Mouse (Mus musculus): ENCODE data around the gene Zfp456. TPM values are rescaled to one million over a fixed set of nuclear protein-coding genes. Genes with fewer than 3 reads are reported as not detected.
"Not testable (repeated sequence)": the region's sequence is repeated elsewhere in the genome, so short reads cannot be mapped to it uniquely, and the experiment has no call there.

The Zfp456 gene
- total RNA-seq (2021), result 1 to 10 TPM; 1.8 to 2.5 TPM
- long read RNA-seq, experiment 1, partial matches to known transcripts, result 0 of 1 reads
- long read RNA-seq, experiment 1, other reads (novel, unspliced or antisense), result 1 of 1 reads
- long read RNA-seq, experiment 2, result 0 reads

DNA sequence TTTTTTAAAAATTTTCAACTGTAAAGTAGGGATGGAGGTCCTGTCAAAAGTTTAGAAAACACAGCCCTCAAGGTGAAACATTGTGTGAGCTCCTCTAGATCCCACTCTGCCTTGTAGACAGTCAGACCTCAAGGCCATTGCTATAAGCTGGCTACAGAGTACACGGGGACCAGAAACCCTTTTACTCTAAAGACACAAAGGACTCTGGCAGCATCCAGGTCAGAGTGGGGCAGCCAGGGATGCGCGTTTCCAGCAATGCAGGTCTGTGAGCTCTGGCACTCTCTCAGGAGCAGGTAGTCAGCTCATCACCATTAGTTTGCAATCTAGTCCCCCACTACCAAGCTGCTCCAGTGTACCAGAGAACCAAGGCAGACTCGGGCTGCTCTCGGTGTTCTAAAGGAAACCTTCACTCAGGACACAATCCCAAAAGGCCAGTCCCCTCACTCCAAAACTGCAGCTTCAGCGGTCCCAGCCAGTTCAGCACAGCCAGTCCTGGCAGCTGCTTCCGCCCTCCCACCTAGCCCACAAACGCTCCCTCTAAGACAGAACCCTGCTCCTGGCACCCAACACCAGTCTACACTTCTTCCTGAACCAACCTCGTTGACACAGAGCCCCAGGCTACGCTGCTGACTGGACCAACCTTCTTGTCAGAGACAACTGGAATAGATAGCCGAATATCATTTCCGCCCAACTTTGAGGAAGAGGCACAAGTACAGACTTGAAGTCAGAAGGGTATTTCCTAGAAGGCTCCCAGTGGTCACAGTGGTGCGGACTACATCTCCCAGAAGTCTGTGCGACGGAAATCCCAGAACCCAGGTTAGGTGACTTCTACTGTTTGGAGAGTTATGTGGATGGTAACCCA lies at the start of gene Zfp456, which contains the start of gene Gm28041:
Zfp456 (minus strand) TSS at position 761 of the 862 bp plus-strand sequence.
Gm28041 (minus strand) TSS at position 684 of the 862 bp plus-strand sequence.
- DNase-seq (ENCODE audit: low spot score in 2 of 2), result peak in 1 of 2 experiments; percentile 22

DNA sequence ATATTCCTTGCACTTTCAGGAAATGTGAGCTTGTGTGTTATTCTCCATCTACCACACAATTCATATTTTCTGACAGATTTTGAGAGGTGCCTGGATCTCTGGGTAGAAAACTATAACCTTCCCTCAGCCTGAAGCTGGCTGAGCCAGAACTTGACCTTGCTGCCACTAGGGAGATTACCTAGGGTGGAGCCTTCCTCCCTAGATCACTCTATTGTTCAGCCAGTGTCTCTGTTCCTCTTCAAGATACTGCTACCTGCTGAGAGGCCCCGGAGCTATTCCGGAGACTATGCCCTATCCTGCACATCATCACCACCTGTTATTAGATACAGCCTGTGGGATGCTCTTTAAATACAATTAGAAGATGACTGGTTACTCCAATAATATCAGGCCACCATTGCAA lies 46.9 kb upstream of the Zfp456 start:
- not testable (repeated sequence) for DNase-seq (ENCODE audit: low spot score in 2 of 2)

DNA sequence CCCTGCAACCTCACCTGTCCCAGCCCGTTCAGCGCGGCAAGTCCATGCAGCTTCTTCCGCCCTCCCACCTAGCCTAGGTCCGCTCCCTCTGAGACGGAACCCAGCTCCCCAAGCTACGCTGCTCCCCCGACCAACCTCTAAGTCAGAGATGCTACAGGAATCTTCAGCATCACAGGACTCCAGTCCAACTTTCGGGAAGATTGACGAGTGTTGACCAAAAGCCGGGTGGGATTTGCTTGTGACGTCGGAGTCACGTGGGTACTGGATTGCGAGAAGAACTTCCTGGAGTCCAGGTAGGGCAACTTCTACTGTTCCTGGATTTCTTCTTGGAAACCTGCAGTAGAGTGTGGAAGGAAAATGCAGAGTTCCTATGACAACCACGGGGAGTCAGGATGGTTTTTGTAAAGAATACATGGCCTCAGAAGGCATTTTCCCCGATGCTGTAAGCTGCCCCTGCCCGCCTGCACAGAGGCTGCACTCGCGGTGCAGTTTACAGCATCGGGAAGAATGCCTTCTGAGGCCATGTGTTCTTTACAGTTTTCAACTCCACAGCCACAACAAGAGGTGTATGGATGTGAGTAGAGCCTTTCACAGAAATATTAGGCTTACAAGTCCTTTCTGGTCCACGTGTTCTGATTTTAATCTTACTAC lies 45.7 kb upstream of the Zfp456 start, which contains the start of gene Zfp459:
Zfp459 (minus strand) TSS at position 212 of the 651 bp plus-strand sequence.
- no peak for DNase-seq (ENCODE audit: low spot score in 2 of 2)

DNA sequence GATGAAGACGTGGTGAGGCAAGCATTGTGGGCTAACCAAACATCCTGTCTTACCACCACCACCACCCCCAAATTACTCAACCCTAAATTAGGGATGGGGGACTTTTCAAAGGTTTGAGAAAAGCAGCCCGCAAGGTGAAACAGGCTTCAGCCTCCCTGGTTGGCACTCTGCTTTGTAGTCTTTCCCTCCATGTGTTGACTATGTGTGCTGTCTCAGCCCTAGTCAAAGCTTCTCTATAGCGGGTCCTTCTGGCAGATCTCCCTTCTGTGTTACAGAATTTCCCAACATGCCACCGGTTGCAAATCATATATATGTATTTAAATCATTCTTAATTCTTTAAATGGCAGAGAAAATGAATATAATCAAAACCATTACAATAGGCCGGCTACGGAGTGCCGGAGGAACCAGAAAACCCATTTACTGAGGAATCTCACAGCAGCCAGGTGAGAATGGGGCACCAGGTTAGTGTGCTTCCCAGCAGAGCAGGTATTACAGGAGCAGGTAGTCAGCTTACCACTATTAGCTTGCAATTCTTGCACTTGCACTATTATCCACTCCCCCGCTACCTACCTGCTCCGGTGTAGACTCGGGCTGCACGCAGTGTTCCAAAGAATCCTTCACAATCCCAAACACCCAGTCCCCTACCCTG lies 45.1 kb upstream of the Zfp456 start:
- no peak for DNase-seq (ENCODE audit: low spot score in 2 of 2)

DNA sequence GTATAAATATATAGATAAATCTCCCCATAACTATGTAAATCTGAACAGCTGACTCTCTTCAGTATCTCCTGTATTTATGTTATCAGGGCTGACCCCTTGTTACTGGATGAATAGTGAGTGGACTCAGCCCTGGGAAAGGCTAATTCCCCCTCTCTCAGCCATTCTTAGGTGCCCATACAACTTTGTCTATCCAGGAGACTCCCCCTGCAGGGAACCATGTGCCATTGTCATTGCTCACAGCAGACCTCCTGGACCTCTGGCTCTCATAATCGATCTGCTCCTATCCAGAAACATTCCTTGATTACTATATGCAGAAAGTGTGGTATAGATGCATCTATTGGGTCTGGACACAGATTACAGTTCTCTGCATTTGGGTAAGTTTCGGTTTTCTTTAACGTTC lies 41.2 kb upstream of the Zfp456 start:
- DNase-seq (ENCODE audit: low spot score in 2 of 2), result no peak

DNA sequence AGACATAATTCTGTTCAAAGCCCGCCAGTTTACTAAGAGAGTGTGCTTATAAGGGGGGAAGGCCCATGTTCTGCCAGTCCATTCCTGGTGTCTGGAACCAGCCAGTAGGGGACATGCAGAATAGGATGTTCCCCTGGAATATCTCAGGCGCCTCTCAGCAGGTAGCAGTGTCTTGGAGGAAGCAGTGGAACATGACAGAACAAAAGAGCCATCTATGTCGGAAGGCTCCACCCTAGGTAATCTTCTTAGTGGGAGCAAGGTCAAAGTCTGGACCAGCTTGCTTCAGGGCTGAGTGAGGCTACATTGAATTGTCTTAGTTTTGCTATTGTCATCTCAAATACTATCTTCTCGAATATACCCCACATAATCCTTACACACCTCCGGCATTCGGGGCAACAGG lies 40.1 kb upstream of the Zfp456 start:
- DNase-seq (ENCODE audit: low spot score in 2 of 2), result no peak

DNA sequence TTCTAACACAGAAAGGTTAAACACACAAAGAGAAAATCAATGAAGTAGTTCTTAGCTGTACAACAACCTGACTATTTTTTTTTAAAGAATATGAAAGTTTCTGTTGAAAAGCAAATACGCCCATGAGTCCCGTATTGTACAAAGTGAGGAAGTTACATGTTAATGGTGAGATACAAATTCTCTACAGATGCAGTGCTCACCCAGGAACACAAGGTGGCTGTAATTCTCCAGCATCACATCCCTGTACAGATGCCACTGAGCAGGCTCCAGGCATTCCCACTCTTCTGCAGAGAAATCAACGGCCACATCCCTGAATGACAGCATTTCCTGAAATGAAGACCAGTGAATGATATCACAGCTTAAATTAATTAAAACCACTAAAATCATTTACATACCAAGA lies 38.0 kb upstream of the Zfp456 start:
- DNase-seq (ENCODE audit: low spot score in 2 of 2), result not testable (repeated sequence)

DNA sequence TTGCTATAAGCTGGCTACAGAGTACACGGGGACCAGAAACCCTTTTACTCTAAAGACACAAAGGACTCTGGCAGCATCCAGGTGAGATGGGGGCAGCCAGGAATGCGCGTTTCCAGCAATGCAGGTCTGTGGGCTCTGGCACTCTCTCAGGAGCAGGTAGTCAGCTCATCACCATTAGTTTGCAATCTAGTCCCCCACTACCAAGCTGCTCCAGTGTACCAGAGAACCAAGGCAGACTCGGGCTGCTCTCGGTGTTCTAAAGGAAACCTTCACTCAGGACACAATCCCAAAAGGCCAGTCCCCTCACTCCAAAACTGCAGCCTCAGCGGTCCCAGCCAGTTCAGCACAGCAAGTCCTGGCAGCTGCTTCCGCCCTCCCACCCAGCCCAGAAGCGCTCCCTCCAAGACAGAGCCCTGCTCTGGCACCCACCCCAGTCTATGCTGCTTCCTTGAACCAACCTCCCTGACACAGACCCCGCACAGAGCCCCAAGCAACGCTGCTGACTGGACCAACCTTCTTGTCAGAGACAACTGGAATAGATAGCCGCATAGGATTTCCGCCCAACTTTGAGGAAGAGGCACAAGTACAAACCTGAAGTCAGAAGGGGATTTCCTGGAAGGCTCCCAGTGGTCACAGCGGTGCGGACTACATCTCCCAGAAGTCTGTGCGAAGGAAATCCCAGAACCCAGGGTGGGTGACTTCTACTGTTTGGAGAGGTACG lies 23.7 kb upstream of the Zfp456 start, which contains the start of gene Zfp429:
Zfp429 (minus strand) TSS at position 637 of the 721 bp plus-strand sequence.
- peak in 1 of 2 experiments; percentile 41 for DNase-seq (ENCODE audit: low spot score in 2 of 2)

DNA sequence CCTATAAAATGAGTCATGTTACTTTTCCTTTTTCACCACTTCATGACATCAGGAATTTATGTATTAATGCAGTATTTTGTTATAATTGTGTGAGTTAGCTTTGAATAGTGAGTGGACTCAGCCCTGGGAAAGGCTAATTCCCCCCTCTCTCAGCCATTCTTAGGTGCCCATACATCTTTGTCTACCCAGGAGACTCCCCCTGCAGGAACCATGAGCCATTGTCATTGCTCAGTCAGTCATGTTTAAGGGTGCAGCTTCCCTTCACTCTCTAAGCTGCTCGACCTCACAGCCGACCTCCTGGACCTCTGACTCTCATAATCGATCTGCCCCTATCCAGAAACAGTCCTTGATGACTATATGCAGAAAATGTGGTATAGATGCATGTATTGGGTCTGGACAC lies 645 bp upstream of the Zfp456 start:
- not testable (repeated sequence) for DNase-seq (ENCODE audit: low spot score in 2 of 2)

DNA sequence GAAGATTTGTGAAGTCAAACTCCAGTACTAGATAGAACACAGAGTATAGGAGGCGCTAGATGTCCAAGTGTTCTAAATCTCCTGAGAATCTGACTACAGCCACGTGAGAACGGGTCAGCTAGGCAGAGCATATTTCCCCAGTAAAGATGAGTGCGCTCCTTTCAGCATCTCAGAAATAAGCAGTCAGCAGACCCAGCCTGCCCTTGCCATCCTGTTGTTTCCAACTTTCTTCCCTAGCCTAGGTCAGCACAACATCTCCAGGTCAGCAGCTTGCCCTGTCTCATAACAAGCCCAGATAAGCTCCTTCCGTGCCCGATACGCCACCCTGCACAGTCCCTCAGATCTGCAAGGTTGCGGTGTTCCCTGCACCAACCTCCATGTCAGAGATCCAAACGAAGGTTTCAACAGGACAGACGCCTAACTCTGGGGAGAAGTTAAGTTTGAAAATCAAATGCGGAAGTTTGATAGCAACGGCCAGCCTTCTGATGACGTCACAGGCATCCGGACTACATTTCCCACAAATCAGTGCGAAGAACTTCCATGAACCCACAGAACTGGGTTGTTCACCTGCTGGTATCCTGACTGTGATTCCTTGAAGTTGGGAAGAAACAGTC lies 15.4 kb downstream of the Zfp456 start, which contains the start of the genes Gm28044 and Zfp953:
Gm28044 (minus strand) TSS at position 406 of the 614 bp plus-strand sequence.
Zfp953 (minus strand) TSS at position 475 of the 614 bp plus-strand sequence.
- peak; percentile 54 to 74 for DNase-seq (ENCODE audit: low spot score in 2 of 2)

DNA sequence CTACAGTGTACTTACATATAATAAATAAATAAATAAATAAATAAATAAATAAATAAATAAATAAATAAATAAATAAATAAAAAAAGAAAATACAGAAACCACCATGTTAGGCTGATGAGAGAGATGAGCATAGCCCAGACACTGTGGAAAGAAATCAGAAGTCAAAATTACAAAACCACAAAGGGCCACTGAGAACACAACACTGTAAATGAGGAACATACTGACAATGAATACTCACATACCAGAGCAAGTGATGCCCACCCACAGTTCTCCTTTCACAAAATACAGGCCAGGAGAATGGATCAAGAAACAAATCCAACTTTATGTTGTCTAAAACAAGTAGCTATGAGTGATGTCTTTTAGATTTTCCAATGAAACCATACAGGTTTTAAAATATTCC lies 23.8 kb downstream of the Zfp456 start:
- DNase-seq (ENCODE audit: low spot score in 2 of 2), result no peak

DNA sequence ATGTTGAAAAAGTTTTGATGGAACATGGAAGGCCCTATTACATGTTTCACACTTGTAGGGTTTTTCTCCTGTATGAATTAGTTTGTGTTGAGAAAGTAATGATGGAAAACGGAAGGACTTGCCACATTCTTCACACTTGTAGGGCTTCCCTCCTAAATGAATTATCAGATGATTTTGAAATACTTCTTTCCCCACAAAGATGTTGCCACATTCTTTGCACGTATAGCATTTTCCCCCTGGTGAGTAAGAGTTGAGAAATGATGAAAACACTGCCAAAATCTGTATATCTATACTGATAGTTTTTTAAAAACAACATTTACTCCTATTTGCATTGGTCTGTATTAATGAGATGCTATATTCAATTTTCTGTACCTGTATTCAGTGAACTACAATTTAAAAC lies 32.2 kb downstream of the Zfp456 start:
- DNase-seq (ENCODE audit: low spot score in 2 of 2), result no peak

DNA sequence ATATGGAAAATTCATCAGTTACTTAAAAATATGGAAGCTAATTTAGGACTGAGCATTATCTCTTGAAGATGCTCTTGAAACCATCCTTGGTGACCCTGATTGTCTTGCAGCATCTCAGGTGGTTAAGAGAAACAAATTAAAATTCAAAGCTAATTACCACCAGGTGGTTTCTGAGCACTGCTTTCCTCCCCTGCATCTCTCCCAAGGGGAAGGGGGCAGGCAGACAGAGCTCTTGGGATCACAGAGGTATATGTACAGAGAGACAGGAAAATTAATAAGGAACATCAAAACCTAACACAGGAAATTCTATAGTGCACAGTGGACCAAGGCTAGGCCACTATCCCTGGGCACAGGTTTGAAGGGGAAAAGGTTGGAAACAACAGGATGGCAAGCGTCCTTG lies 42.7 kb downstream of the Zfp456 start:
- no peak for DNase-seq (ENCODE audit: low spot score in 2 of 2)

DNA sequence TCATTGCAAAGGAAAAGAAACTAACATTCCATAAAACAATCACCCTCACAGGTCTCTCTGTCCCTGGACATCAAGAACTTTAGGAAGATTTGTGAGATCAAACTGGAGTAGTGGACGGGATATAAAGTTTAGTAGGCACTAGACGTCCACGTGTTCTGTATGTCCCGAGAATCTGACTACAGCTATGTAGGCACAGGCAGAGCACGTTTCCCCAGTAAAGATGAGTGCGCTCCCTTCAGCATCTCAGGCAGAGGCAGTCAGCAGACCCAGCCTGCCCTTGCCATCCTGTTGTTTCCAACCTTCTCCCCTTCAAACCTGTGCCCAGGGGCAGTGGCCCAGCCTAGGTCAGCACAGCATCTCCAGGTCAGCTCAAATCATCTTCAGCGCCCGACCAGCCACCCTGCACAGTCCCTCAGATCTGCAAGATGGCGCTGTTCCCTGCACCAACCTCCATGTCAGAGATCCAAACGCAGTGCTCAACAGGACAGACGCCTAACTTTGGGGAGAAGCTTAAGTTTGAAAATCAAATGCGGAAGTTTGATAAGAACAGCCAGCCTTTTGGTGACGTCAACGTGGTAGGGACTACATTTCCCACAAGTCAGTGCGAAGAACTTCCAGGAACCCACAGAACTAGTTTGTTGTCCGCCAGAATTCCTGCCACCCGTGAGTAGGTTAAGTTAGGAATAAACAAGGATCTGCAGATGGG lies 43.4 kb downstream of the Zfp456 start, which contains the start of gene Zfp595:
Zfp595 (minus strand) TSS at position 552 of the 706 bp plus-strand sequence.
- DNase-seq (ENCODE audit: low spot score in 2 of 2), result peak; percentile 11 to 65

Other genes with a start within 250 kb of the Zfp456 start
- gene Rsl1, start 202.6 kb downstream of the Zfp456 start, total RNA-seq (2021), result 1 to 10 TPM; 7.5 to 9.3 TPM
- 1 to 10 TPM; 3.1 to 3.6 TPM for gene Zfp455, start 181.3 kb downstream of the Zfp456 start, total RNA-seq (2021)
- 1 to 10 TPM; 6.2 to 6.9 TPM for gene Zfp458, start 97.3 kb downstream of the Zfp456 start, total RNA-seq (2021)
- gene Zfp457, start 69.3 kb downstream of the Zfp456 start, total RNA-seq (2021), result 1 to 10 TPM; 3.2 to 3.9 TPM
- gene Zfp595, start 43.2 kb downstream of the Zfp456 start, total RNA-seq (2021), result 1 to 10 TPM; 5.0 to 5.1 TPM
- gene Gm28044, start 15.3 kb downstream of the Zfp456 start, total RNA-seq (2021), result 1 to 10 TPM; 1.3 to 2.4 TPM
- 1 to 10 TPM; 3.0 to 3.2 TPM for gene Zfp953, start 15.2 kb downstream of the Zfp456 start, total RNA-seq (2021)
- gene Gm28041, start 77 bp downstream of the Zfp456 start, total RNA-seq (2021), result 1 to 10 TPM; 1.1 to 1.2 TPM
- gene Zfp429, start 24.0 kb upstream of the Zfp456 start, total RNA-seq (2021), result 1 to 10 TPM; 4.7 to 6.0 TPM
- 1 to 10 TPM in 1 of 2 experiments, under 1 TPM in 1; 0.85 to 1.5 TPM for gene Zfp459, start 45.6 kb upstream of the Zfp456 start, total RNA-seq (2021)
- gene Zfp874a, start 75.8 kb upstream of the Zfp456 start, total RNA-seq (2021), result 10 to 100 TPM; 14.9 to 15.5 TPM
- 10 to 100 TPM; 14.2 to 16.1 TPM for gene Zfp874b, start 108.4 kb upstream of the Zfp456 start, total RNA-seq (2021)
- 1 to 10 TPM; 8.4 to 8.5 TPM for gene Zfp58, start 124.7 kb upstream of the Zfp456 start, total RNA-seq (2021)
- not detected for gene Gm26965, start 150.3 kb upstream of the Zfp456 start, total RNA-seq (2021)
- 10 to 100 TPM; 18.7 to 23.0 TPM for gene Zfp87, start 150.4 kb upstream of the Zfp456 start, total RNA-seq (2021)
- 10 to 100 TPM; 10.4 to 11.8 TPM for gene Zfp748, start 178.0 kb upstream of the Zfp456 start, total RNA-seq (2021)
- 1 to 10 TPM; 9.0 to 9.1 TPM for gene Zfp729b, start 233.9 kb upstream of the Zfp456 start, total RNA-seq (2021)

Data from adrenal gland, postnatal 4 days (tissue).